Mouse (Mus musculus) kidney, postnatal 25 days (tissue): ENCODE measurements around the gene Ltf.

Experiments
- DNase-seq, 2 experiments: peaks; one replicate each; pipeline ENCODE4 v3.0.0; 2021; ENCODE audit warnings: mixed read lengths in 2 of 2

Ltf gene

DNA sequence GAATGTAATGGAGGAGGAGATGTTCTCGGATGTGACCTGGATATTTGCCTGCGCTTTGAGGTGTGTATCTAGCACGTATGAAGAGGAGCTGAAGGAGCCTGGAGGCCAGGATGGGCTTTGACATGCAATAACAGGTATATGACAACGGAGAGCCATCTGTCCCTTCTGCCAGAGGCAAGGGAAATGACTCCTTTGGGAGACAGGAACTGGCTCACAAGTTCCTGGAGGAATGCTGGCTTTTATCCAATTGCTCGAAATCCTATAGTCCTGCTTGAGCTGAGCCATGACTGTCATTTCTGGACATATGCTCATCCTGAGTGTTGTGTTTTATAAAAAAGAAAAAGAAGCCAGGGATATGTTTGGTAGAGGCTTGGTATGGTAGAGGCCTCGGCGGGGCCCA, 69.8 kb downstream of the Ltf start:
- DNase-seq: no peak
